Mouse (Mus musculus): Measurements from ENCODE around the gene Rnpc3. TPM values are rescaled to one million over a fixed set of nuclear protein-coding genes. Genes with fewer than 3 reads are reported as not detected.
"Not testable (repeated sequence)": the region's sequence is repeated elsewhere in the genome, so short reads cannot be mapped to it uniquely, and the experiment has no call there.

Rnpc3 gene
- polyA plus RNA-seq (2012; rRNA removed): 7.6 and 11.6 TPM in 2 replicates

- TF ChIP-seq CTCF (IDR thresholded peaks at IDR 0.05; ENCODE audit: control insufficient read depth, insufficient read depth, insufficient replicate concordance, low read depth, low read length): no peak
- TF ChIP-seq POLR2A (IDR thresholded peaks at IDR 0.05; ENCODE audit: control insufficient read depth, low read depth, low read length): peak; percentile 94
- peak within 1 kb of the TSS; percentile 100 for H3K27ac ChIP-seq (ENCODE audit: control insufficient read depth, insufficient read depth, low read depth, low read length)
- no peaks in the 10 kb centered on the region for H3K4me1 ChIP-seq (ENCODE audit: control insufficient read depth, insufficient read depth, low read length)
- H3K4me3 ChIP-seq (ENCODE audit: control insufficient read depth, low read depth, low read length): peak within 1 kb of the TSS; percentile 100
- no peaks in the 10 kb centered on the region for H3K27me3 ChIP-seq (ENCODE audit: control insufficient read depth, insufficient read depth, low read length)
- H3K36me3 ChIP-seq (ENCODE audit: control insufficient read depth, insufficient read depth, low read length): no peaks in the 10 kb centered on the region
These were observed at the start of gene Rnpc3 for GRCm38 (mm10) chr3:113629606-113630359. Gene Rnpc3, minus strand, starts transcription at chr3:113630149.

GRCm38 (mm10) chr3:113656940-113657339 lies 27.0 kb upstream of the Rnpc3 start:
- Histone ChIP-seq H3K27ac (ENCODE audit: control insufficient read depth, insufficient read depth, low read depth, low read length) (no peak overlapping the region), H3K4me3 (ENCODE audit: control insufficient read depth, low read depth, low read length) (no peak overlapping the region), H3K4me1 (ENCODE audit: control insufficient read depth, insufficient read depth, low read length) (no peaks in the 10 kb centered on the region), H3K36me3 (ENCODE audit: control insufficient read depth, insufficient read depth, low read length) (no peaks in the 10 kb centered on the region), H3K27me3 (ENCODE audit: control insufficient read depth, insufficient read depth, low read length) (no peaks in the 10 kb centered on the region)
- TF ChIP-seq CTCF (IDR thresholded peaks at IDR 0.05; ENCODE audit: control insufficient read depth, insufficient read depth, insufficient replicate concordance, low read depth, low read length) (peak; percentile 67; the same call in 1 of the 2 replicates), POLR2A (IDR thresholded peaks at IDR 0.05; ENCODE audit: control insufficient read depth, low read depth, low read length) (no peak)

GRCm38 (mm10) chr3:113654335-113654734 lies 24.4 kb upstream of the Rnpc3 start:
- Histone ChIP-seq H3K36me3 (ENCODE audit: control insufficient read depth, insufficient read depth, low read length) (no peaks in the 10 kb centered on the region), H3K27ac (ENCODE audit: control insufficient read depth, insufficient read depth, low read depth, low read length) (no peak overlapping the region), H3K27me3 (ENCODE audit: control insufficient read depth, insufficient read depth, low read length) (no peaks in the 10 kb centered on the region), H3K4me1 (ENCODE audit: control insufficient read depth, insufficient read depth, low read length) (no peaks in the 10 kb centered on the region), H3K4me3 (ENCODE audit: control insufficient read depth, low read depth, low read length) (no peak overlapping the region)
- no peak for TF ChIP-seq CTCF (IDR thresholded peaks at IDR 0.05; ENCODE audit: control insufficient read depth, insufficient read depth, insufficient replicate concordance, low read depth, low read length)
- TF ChIP-seq POLR2A (IDR thresholded peaks at IDR 0.05; ENCODE audit: control insufficient read depth, low read depth, low read length): no peak

- not testable (repeated sequence) for H3K4me1 ChIP-seq (ENCODE audit: control insufficient read depth, insufficient read depth, low read length); H3K27me3 ChIP-seq (ENCODE audit: control insufficient read depth, insufficient read depth, low read length); H3K4me3 ChIP-seq (ENCODE audit: control insufficient read depth, low read depth, low read length); H3K27ac ChIP-seq (ENCODE audit: control insufficient read depth, insufficient read depth, low read depth, low read length); H3K36me3 ChIP-seq (ENCODE audit: control insufficient read depth, insufficient read depth, low read length)
These were observed 21.4 kb upstream of the Rnpc3 start for GRCm38 (mm10) chr3:113651386-113651785.

GRCm38 (mm10) chr3:113639545-113639944 lies 9.6 kb upstream of the Rnpc3 start:
- no peak overlapping the region for H3K4me3 ChIP-seq (ENCODE audit: control insufficient read depth, low read depth, low read length)
- no peaks in the 10 kb centered on the region for H3K4me1 ChIP-seq (ENCODE audit: control insufficient read depth, insufficient read depth, low read length)
- no peak for TF ChIP-seq CTCF (IDR thresholded peaks at IDR 0.05; ENCODE audit: control insufficient read depth, insufficient read depth, insufficient replicate concordance, low read depth, low read length)
- TF ChIP-seq POLR2A (IDR thresholded peaks at IDR 0.05; ENCODE audit: control insufficient read depth, low read depth, low read length): no peak
- H3K27ac ChIP-seq (ENCODE audit: control insufficient read depth, insufficient read depth, low read depth, low read length): no peak overlapping the region
- no peaks in the 10 kb centered on the region for H3K27me3 ChIP-seq (ENCODE audit: control insufficient read depth, insufficient read depth, low read length)
- H3K36me3 ChIP-seq (ENCODE audit: control insufficient read depth, insufficient read depth, low read length): no peaks in the 10 kb centered on the region

- H3K4me3 ChIP-seq (ENCODE audit: control insufficient read depth, low read depth, low read length): no peak overlapping the region
- TF ChIP-seq POLR2A (IDR thresholded peaks at IDR 0.05; ENCODE audit: control insufficient read depth, low read depth, low read length) (no peak), CTCF (IDR thresholded peaks at IDR 0.05; ENCODE audit: control insufficient read depth, insufficient read depth, insufficient replicate concordance, low read depth, low read length) (no peak)
- no peaks in the 10 kb centered on the region for H3K36me3 ChIP-seq (ENCODE audit: control insufficient read depth, insufficient read depth, low read length)
- H3K27me3 ChIP-seq (ENCODE audit: control insufficient read depth, insufficient read depth, low read length): no peaks in the 10 kb centered on the region
- H3K4me1 ChIP-seq (ENCODE audit: control insufficient read depth, insufficient read depth, low read length): no peaks in the 10 kb centered on the region
- no peak overlapping the region for H3K27ac ChIP-seq (ENCODE audit: control insufficient read depth, insufficient read depth, low read depth, low read length)
These were observed 4.3 kb upstream of the Rnpc3 start for GRCm38 (mm10) chr3:113634220-113634619.

GRCm38 (mm10) chr3:113631611-113632010 lies 1.7 kb upstream of the Rnpc3 start:
- TF ChIP-seq POLR2A (IDR thresholded peaks at IDR 0.05; ENCODE audit: control insufficient read depth, low read depth, low read length): no peak
- no peaks in the 10 kb centered on the region for H3K36me3 ChIP-seq (ENCODE audit: control insufficient read depth, insufficient read depth, low read length)
- H3K27ac ChIP-seq (ENCODE audit: control insufficient read depth, insufficient read depth, low read depth, low read length): no peak overlapping the region
- H3K4me1 ChIP-seq (ENCODE audit: control insufficient read depth, insufficient read depth, low read length): no peaks in the 10 kb centered on the region
- no peaks in the 10 kb centered on the region for H3K27me3 ChIP-seq (ENCODE audit: control insufficient read depth, insufficient read depth, low read length)
- no peak overlapping the region for H3K4me3 ChIP-seq (ENCODE audit: control insufficient read depth, low read depth, low read length)

- H3K4me3 ChIP-seq (ENCODE audit: control insufficient read depth, low read depth, low read length): peak overlapping the region; percentile 100
- peak overlapping the region; percentile 96 for H3K27ac ChIP-seq (ENCODE audit: control insufficient read depth, insufficient read depth, low read depth, low read length)
- H3K4me1 ChIP-seq (ENCODE audit: control insufficient read depth, insufficient read depth, low read length): no peaks in the 10 kb centered on the region
- no peaks in the 10 kb centered on the region for H3K27me3 ChIP-seq (ENCODE audit: control insufficient read depth, insufficient read depth, low read length)
- H3K36me3 ChIP-seq (ENCODE audit: control insufficient read depth, insufficient read depth, low read length): no peaks in the 10 kb centered on the region
- TF ChIP-seq POLR2A (IDR thresholded peaks at IDR 0.05; ENCODE audit: control insufficient read depth, low read depth, low read length) (no peak), CTCF (IDR thresholded peaks at IDR 0.05; ENCODE audit: control insufficient read depth, insufficient read depth, insufficient replicate concordance, low read depth, low read length) (no peak)
These were observed 615 bp upstream of the Rnpc3 start for GRCm38 (mm10) chr3:113630564-113630963.

Measured in testis, adult 2 months (tissue).